Mouse (Mus musculus) urinary bladder, adult 18-20 months (tissue): Measurements from ENCODE around the gene St3gal3.

Source experiments
- DNase-seq, 2 experiments: peaks; one replicate each; pipeline ENCODE4 v3.0.0; 2022; ENCODE audit warnings: low spot score in 2 of 2, mixed read lengths in 2 of 2

The St3gal3 gene

GRCm38 (mm10) chr4:118141511-118141910 is 6.8 kb upstream of the St3gal3 start:
- DNase-seq: no peak

- peak in 1 of 2 experiments; percentile 27 for DNase-seq
Observed at GRCm38 (mm10) chr4:118138891-118139290, 4.2 kb upstream of the St3gal3 start.

- DNase-seq: no peak
Observed at GRCm38 (mm10) chr4:118137857-118138256, 3.1 kb upstream of the St3gal3 start.

- no peak for DNase-seq
Observed at GRCm38 (mm10) chr4:118137311-118137710, 2.6 kb upstream of the St3gal3 start.

GRCm38 (mm10) chr4:118135414-118135813 is 700 bp upstream of the St3gal3 start:
- DNase-seq: no peak

- DNase-seq: no peak
Observed at GRCm38 (mm10) chr4:118131329-118131728, 3.4 kb downstream of the St3gal3 start.

- DNase-seq: peak in 1 of 2 experiments; percentile 53
Observed at GRCm38 (mm10) chr4:118123030-118123704, 11.5 kb downstream of the St3gal3 start.

GRCm38 (mm10) chr4:118122078-118122477 is 12.6 kb downstream of the St3gal3 start:
- DNase-seq: no peak

GRCm38 (mm10) chr4:118117565-118117964 is 17.1 kb downstream of the St3gal3 start:
- no peak for DNase-seq

GRCm38 (mm10) chr4:118116098-118116497 is 18.6 kb downstream of the St3gal3 start:
- DNase-seq: no peak

GRCm38 (mm10) chr4:118115132-118115531 is 19.6 kb downstream of the St3gal3 start:
- DNase-seq: no peak

GRCm38 (mm10) chr4:118112601-118113000 is 22.1 kb downstream of the St3gal3 start:
- DNase-seq: no peak

- DNase-seq: no peak
Observed at GRCm38 (mm10) chr4:118109649-118110048, 25.1 kb downstream of the St3gal3 start.

- DNase-seq: peak; percentile 23 to 39
Observed at GRCm38 (mm10) chr4:118108779-118109178, 25.9 kb downstream of the St3gal3 start.

- no peak for DNase-seq
Observed at GRCm38 (mm10) chr4:118105256-118106053, 29.3 kb downstream of the St3gal3 start.

GRCm38 (mm10) chr4:118103280-118103830 is 31.4 kb downstream of the St3gal3 start:
- DNase-seq: no peak

GRCm38 (mm10) chr4:118101497-118101896 is 33.2 kb downstream of the St3gal3 start:
- DNase-seq: no peak

- no peak for DNase-seq
Observed at GRCm38 (mm10) chr4:118099637-118100364, 34.9 kb downstream of the St3gal3 start.

- DNase-seq: no peak
Observed at GRCm38 (mm10) chr4:118098571-118098970, 36.1 kb downstream of the St3gal3 start.

GRCm38 (mm10) chr4:118096069-118096468 is 38.6 kb downstream of the St3gal3 start:
- DNase-seq: no peak

GRCm38 (mm10) chr4:118092784-118093457 is 41.8 kb downstream of the St3gal3 start:
- DNase-seq: no peak
